Mouse (Mus musculus): ENCODE data around the gene Rnf144b.

The Rnf144b gene

DNA sequence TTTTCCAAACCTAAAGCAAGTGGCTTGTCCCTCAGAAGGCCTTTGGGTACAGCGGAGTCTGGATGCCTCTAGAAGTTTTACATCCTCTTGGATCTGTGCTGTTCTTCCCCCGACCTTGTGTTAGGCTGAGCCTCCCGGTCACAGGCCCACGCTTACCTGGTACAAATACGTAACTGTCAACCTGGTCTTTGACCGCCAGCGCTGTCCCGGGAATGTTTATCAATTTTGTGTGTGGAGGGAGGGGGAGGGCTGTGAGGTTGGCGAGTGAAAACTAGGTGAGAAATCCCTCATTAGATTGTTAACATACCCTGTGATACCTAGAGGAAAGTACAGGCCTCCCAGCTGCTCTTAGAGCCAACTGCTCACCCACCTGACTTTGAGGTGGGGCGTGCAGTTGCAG, 27.5 kb downstream of the Rnf144b start:
- TF ChIP-seq GATA4 (IDR thresholded peaks at IDR 0.05; ENCODE audit: insufficient replicate concordance, low read length), result no peak

DNA sequence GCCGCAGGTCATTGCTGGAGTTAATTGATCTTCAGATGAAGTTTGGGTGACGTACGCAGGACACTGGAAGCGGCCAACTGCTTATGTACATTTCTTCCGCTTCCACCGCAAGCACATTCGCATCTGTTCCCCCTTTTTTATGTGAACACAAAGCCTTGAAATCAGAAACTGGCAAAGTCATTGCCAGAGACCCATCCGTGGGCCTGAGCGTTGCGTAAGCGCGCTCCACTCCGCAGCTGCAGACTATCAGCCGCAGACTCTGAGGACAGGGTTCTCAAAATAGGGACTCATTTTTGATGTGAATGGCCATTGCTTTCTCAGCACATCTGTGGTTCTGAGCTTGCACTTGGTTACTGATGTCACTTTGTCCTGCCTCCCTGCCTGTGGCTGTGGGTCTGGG, 28.6 kb downstream of the Rnf144b start:
- no peak for TF ChIP-seq GATA4 (IDR thresholded peaks at IDR 0.05; ENCODE audit: insufficient replicate concordance, low read length)

DNA sequence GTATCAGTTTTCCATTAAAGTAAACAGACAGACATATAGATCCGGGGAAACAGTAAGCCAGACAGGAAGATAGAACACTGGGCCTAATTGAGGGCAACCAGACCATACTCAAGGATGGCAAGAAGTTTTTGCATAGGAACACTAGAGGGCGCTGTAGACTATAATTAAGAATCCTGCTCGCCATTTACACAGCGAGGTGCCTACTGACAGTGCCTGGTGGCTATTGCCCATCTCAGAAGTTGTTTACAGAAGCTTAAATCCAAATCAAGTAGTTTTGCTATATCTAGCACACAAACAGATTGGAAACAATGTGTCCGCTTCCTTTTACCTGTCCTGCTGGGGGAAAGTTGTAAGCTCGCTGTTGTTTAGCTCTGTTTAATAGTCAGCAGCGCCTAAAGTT, 29.9 kb downstream of the Rnf144b start:
- TF ChIP-seq GATA4 (IDR thresholded peaks at IDR 0.05; ENCODE audit: insufficient replicate concordance, low read length), result no peak

DNA sequence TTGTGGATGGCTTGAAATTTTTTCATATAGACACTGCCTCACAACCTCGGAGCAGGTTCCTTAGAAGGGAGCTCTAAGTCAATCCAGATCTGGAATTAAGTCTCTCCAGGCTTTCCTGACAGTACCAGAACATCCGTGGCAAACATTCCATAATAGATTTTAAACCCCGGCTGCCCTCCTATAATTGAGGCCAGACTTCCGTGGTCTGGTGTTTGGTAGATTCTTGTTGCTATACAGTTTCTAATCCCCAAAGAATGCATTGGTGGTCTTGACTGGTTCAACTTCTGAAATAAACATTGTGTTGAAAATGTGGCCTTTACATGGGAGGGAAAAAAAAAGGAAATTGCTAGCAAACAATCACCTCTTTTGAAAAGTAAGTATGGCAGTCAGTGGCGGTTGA, 30.8 kb downstream of the Rnf144b start:
- no peak for TF ChIP-seq GATA4 (IDR thresholded peaks at IDR 0.05; ENCODE audit: insufficient replicate concordance, low read length)

DNA sequence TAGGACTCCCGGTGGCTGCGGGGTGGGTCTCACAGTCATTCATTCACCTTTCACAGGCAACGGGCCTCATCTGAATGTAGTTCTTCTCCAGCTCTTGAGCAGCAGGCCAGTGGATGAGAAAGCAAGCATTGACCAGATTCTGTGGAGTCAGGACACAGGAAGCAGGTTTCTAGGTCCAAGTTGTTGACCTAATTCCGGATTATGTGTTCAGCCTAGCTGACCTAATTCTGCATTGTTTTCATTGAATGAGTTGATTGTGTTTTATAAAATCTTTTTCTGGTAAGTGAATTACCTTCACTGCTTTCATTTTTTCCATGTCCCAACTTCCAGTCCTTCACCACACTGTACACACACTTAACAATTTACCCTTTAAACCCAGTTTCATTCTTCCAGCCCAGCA, 32.4 kb downstream of the Rnf144b start:
- TF ChIP-seq GATA4 (IDR thresholded peaks at IDR 0.05; ENCODE audit: insufficient replicate concordance, low read length), result no peak

DNA sequence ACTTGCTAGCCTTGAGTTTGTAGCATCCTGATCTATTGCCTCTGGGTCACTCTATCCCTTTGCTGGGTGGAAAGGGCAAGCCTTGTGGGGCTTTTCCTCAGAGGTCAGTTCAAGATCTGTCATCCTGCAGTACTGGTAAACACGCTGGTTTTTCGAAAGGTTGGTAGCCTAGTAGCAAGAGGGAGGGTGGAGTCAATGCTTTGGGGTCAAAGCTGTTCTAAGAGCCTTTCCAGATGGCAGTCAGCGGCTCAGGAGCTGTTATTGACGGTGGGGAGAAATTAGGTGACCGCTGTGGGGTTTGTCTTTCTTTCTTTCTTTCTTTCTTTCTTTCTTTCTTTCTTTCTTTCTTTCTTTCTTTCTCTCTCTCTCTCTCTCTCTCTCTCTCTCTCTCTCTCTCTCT, 34.4 kb downstream of the Rnf144b start:
- no peak for TF ChIP-seq GATA4 (IDR thresholded peaks at IDR 0.05; ENCODE audit: insufficient replicate concordance, low read length)

DNA sequence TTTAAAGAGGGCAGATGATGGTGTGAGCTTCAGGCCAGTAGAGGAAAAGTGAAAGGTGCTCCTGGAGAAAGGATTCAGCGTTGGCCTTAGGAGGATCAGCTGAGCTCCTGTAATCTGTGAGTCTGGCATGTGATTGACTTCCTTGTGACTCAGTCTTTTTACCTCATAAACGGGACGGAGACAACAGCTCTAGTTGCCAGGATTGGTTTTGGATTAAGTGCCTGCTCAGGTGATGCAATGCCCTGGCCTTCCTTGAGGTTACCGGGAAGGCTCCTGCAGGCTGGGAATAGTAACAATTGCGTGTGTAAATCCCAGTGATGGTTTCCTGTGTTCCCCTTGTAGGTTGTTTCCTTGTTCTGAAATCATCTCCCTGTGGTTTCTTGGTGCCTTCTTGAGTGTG, 39.5 kb downstream of the Rnf144b start:
- TF ChIP-seq GATA4 (IDR thresholded peaks at IDR 0.05; ENCODE audit: insufficient replicate concordance, low read length), result no peak

DNA sequence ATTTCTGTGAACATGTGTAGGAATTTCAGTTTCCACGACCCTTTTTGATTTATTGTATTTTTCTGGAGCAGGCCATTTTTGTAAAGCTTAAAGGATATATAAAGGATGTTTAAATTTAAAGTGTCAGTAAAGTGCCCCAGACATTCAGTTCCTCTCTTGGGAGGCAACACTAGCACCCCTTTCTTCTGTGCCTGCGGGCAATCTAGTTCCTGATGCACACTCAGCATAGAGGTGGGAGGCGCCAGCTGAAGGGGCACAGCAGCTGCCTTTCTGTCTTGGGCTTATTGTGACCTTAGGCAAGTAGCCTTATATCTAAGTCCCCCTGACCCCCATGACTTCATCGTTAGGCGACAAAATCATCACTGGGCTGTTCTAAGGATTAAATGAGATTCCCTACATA, 42.3 kb downstream of the Rnf144b start:
- no peak for TF ChIP-seq GATA4 (IDR thresholded peaks at IDR 0.05; ENCODE audit: insufficient replicate concordance, low read length)

DNA sequence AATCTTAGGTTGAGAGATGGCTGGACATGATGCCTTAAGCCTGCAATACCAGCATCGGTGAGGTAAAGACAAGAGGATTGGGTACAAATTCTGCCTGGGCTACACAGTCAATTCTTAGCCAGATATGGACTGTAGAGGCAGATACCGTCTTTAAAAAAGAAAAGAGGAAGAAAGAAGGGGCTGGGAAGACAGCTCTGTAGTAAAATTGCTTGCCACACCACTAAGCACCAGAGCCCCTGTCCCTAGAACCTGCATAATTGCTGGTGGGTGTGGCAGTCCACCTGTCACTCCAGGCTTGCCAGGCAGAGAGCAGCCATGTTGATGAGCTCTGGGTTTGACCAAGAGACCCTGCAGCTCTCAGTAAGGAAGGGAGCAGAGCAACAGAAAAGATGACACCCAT, 42.8 kb downstream of the Rnf144b start:
- no peak for TF ChIP-seq GATA4 (IDR thresholded peaks at IDR 0.05; ENCODE audit: insufficient replicate concordance, low read length)

DNA sequence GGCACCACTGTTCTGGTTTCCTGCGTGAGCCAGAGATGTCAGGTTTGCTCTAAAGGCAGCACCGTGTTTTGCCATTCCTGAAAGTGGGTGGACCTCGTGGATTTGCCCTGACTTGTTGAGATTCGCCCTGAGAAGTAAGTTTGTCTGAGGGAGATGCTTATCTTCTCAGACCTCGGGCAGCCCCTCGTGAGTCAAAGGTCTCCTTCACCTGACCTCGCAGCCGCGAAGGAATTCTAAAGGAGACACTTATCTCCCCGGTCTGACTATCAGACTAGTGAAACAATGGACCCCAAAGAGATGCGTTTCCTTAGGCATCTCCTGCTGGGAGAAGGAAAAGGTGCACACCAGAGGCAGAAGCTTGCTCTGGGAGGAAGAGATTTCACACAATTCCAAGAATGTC, 46.0 kb downstream of the Rnf144b start:
- no peak for TF ChIP-seq GATA4 (IDR thresholded peaks at IDR 0.05; ENCODE audit: insufficient replicate concordance, low read length)

DNA sequence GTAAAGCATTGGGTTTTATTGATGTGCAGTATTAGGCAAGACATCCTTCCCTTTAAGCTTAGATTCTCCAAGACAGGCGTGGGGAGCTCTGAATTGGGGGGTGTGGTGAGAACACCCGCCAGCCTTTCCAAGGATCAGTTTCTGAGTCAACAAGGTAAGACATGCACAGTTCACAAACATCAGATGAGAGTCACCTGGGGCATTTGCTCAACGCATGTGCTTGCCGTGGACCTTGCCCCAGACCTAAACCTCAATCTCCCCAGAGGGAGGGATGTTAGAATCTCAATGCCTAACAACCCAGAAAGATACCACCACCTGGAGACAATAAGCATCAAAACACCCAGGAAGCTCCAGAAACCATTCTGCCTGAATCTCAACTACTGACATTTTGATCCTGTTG, 47.6 kb downstream of the Rnf144b start:
- TF ChIP-seq GATA4 (IDR thresholded peaks at IDR 0.05; ENCODE audit: insufficient replicate concordance, low read length), result no peak

DNA sequence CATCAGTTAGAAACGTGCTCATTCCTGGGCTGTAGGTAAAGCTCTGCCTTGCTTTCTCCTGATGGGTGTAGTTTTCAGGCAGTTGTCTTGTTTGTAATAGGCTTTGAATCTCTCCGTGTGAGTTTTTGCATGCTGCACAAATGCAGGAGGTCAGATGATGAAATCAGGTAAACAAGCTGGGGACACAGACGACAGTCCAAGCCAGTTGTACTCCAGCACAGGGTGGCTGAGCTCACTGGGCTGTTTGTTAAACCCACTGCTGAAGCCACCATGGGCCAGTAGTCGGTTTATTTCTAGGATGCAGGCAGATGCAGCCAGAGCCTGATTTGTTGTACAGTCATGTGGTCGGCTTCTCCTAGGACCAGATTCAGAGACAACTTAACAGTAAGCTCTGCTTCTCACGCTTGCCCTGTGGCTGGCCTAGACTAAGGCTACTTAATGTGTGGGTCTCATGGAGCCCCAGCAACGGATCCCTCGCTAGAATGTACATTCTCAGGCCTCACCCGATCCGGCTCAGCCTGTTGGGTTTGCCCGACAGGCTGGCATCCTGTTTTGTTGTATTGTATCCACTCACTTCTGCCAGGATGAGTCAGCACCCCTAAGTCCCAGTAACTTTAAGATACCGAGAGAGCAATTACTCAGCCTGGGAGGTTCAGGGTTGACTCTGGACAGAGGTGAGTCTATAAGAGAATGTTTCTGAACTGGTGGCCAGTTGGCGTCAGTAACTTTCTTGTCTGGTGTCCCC, 48.5 kb downstream of the Rnf144b start:
- no peak for TF ChIP-seq GATA4 (IDR thresholded peaks at IDR 0.05; ENCODE audit: insufficient replicate concordance, low read length)

DNA sequence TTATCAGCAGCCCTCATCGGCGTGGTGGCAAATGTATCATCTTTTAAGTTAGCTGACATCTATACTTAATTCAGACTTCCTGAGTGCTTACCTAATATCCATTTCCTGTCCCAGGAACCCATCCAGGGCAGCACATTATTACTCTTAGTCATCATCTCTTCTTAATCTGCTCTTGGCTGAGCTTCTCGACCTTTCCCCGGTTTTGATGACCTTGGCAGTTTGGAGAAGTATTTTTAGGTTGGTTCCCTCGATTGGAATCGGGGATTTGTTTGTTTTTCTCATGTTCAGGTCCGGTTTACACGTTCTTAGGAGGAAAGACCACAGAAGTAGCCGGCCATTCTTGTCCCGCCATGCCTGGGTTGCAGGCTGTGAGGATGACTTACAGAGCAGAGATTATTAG, 50.4 kb downstream of the Rnf144b start:
- no peak for TF ChIP-seq GATA4 (IDR thresholded peaks at IDR 0.05; ENCODE audit: insufficient replicate concordance, low read length)

DNA sequence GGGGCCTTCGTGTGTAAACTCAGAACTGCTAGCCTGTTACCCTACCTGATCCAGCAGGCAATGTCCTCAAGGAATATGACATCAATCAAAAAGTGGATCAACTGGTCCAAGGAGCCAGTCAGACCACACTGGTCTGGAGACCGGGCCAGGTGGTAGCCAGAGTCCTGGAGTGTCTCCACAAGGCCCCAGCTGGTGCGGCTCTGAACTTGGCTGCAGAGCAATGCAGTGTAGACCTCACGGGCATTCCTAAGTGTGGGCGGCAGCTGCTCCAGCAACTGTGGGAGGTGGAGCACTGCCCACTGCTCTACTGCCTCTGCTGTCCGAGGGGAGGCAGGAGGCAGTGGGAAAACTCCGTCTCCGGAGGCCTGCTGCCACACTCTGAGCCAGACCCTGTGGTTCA, 55.7 kb downstream of the Rnf144b start:
- TF ChIP-seq GATA4 (IDR thresholded peaks at IDR 0.05; ENCODE audit: insufficient replicate concordance, low read length), result no peak

DNA sequence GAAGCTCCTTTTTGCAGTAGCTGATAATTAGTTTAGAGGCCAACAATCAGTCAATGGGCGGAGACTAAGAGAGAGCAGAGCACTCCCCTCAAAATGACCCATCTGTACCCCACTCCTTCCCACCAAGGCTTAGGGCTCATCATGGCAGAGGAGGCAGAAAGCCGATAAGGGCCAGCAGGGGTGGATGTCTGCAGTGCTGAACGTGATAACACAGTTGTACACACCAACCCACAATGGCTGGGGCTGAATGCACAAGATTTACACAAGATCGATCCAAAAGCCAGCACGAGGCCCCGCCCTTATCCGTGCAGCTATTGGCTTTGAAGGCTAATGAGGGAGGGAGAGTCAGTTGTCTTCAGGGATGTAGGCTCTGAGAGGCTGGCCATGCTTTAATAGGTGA, 58.3 kb downstream of the Rnf144b start:
- no peak for TF ChIP-seq GATA4 (IDR thresholded peaks at IDR 0.05; ENCODE audit: insufficient replicate concordance, low read length)

DNA sequence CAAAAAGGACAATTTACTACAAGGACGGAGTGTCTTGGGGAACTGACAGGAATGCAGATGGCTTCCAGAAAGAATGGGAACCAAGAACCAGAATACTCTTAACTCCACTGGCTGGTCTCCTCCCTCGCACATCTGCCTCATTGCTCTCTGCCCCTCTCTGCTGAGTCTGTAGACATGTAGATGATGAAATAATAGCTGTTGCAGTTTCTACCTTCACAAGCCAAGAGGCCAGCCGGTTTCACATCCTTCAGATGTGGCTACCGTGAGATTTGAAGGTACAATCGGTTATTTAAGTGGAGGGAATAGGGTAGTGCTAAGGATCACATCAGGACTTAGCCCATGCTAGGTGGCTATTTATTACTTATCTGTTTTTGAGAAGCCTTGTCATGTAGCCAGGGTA, 59.9 kb downstream of the Rnf144b start:
- TF ChIP-seq GATA4 (IDR thresholded peaks at IDR 0.05; ENCODE audit: insufficient replicate concordance, low read length), result no peak

DNA sequence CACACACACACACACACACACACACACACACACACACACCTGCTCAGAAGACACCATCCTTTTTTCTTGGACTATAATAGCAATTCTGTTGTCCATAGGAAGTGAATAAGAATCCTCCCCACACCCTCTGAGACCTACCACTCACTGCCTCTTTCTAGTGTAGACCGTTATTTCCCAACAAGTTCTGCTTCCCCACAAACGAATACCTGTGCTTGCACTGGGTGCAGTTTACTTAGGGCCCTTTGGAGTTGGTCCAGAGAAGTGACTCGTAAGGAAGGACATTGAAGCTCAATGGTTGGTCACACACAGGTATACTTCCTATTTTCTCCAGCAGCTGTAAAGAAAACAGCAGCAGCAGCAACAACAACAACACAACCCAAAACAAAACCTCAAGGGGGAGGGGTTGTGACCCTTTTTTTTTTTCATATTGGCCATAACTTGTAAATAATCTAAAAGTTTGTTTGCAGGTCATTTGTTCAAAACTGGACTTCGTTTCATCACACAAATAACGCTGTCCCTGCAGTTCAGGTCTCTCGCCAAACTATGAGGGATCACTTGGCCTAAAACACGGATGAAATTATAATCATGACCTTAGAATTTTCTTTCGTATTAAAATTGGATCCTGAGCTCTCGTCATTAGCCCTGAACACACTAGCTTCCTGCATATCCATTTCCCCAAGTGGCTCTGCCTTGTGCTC, 60.7 kb downstream of the Rnf144b start:
- TF ChIP-seq GATA4 (IDR thresholded peaks at IDR 0.05; ENCODE audit: insufficient replicate concordance, low read length), result no peak

All from liver, adult (tissue).